Comparison of ENCODE assay signal across 15 mouse cellular contexts in the genomic region with DNA sequence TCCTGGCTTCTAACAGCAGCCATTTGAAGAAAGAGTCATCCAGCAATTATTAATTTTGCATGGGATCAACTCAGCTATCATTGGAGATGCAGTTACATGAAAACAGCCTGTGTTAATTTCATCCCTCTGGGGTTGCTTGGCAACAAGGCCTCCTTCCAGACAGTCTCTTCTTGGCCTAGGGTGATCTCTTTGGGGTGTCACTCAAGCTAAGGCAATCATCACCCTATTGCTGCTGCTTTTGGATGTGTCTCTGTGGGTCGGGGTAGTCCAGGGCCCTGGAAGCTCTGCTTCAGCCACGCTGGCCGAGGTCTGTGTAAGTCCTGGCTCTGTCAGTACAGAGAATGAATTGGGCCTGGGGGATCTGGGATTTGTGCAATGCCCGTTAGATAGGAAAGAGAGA. TPM values are rescaled to one million over a fixed set of nuclear protein-coding genes. Genes with fewer than 3 reads are reported as not detected.
DNase-seq lines count a peak whose midpoint lies in the region; ATAC-seq and TF ChIP-seq lines count a peak whose summit lies in the region.
"Had no signal": no experiment of that assay in that cellular context is flagged by ENCODE, and none has a peak within 500 bp of the region (broad histone marks: within the 10 kb centered on the region; RNA-seq: fewer than 3 reads in every experiment).

No protein-coding gene starts in this region.

- no peak overlapping the region for H3K4me3 ChIP-seq in forebrain, embryonic 13.5 days
- no peak overlapping the region for H3K4me3 ChIP-seq in forebrain, embryonic 10.5 days
- H3K4me3 ChIP-seq in neural tube, embryonic 12.5 days: no peak overlapping the region
- H3K4me3 ChIP-seq in hindbrain, embryonic 16.5 days (ENCODE audit: low read length): no peak overlapping the region
- no peak overlapping the region for H3K4me3 ChIP-seq in olfactory bulb, adult 2 months (ENCODE audit: insufficient read depth, low read depth, low read length)
- H3K4me3 ChIP-seq: limb, embryonic 15.5 days had no signal

- peaks cover 11% of the 10 kb centered on the region; the same call in 1 of the 2 replicates for H3K4me1 ChIP-seq in forebrain, embryonic 13.5 days
- H3K4me1 ChIP-seq in forebrain, embryonic 10.5 days: peaks cover 14% of the 10 kb centered on the region; the same call in 1 of the 2 replicates
- peaks cover 3% of the 10 kb centered on the region; the same call in 1 of the 2 replicates for H3K4me1 ChIP-seq in neural tube, embryonic 12.5 days
- H3K4me1 ChIP-seq in hindbrain, embryonic 16.5 days (ENCODE audit: control insufficient read depth, insufficient read depth, low read depth, low read length): peaks cover 10% of the 10 kb centered on the region
- peaks cover 13% of the 10 kb centered on the region for H3K4me1 ChIP-seq in olfactory bulb, adult 2 months (ENCODE audit: control insufficient read depth, insufficient read depth, low read length)

- peak; percentile 61 for ATAC-seq in forebrain, embryonic 13.5 days
- ATAC-seq in neural tube, embryonic 12.5 days (ENCODE audit: low FRiP score, low read depth): peak; percentile 72; the same call in 1 of the 2 replicates
- ATAC-seq in hindbrain, embryonic 16.5 days: peak; percentile 75
- ATAC-seq: Patski had no signal

- no peaks in the 10 kb centered on the region for H3K36me3 ChIP-seq in forebrain, embryonic 13.5 days (ENCODE audit: poor library complexity, severe bottlenecking)
- H3K36me3 ChIP-seq in forebrain, embryonic 10.5 days (replicated peaks): no peaks in the 10 kb centered on the region
- no peaks in the 10 kb centered on the region for H3K36me3 ChIP-seq in neural tube, embryonic 12.5 days
- no peaks in the 10 kb centered on the region for H3K36me3 ChIP-seq in hindbrain, embryonic 16.5 days (ENCODE audit: control insufficient read depth, insufficient read depth, low read length)
- H3K36me3 ChIP-seq: limb, embryonic 15.5 days had no signal

- no peak overlapping the region for H3K9ac ChIP-seq in forebrain, embryonic 13.5 days
- no peak overlapping the region for H3K9ac ChIP-seq in neural tube, embryonic 12.5 days
- H3K9ac ChIP-seq in hindbrain, embryonic 16.5 days (ENCODE audit: low read depth, low read length): no peak overlapping the region
- H3K9ac ChIP-seq: limb, embryonic 15.5 days had no signal

- H3K27me3 ChIP-seq in forebrain, embryonic 13.5 days: no peaks in the 10 kb centered on the region
- H3K27me3 ChIP-seq in forebrain, embryonic 10.5 days (ENCODE audit: poor library complexity, severe bottlenecking): no peaks in the 10 kb centered on the region
- no peaks in the 10 kb centered on the region for H3K27me3 ChIP-seq in neural tube, embryonic 12.5 days (replicated peaks)
- H3K27me3 ChIP-seq in hindbrain, embryonic 16.5 days (replicated peaks; ENCODE audit: control insufficient read depth, insufficient read depth, low read length): no peaks in the 10 kb centered on the region
- H3K27me3 ChIP-seq: limb, embryonic 15.5 days; Patski had no signal

- WGBS in forebrain, embryonic 13.5 days: 73% methylated on average over 4 of the region's 4 CpGs
- 82% methylated on average over 4 of the region's 4 CpGs for WGBS in forebrain, embryonic 10.5 days
- WGBS in neural tube, embryonic 12.5 days: 65% methylated on average over 4 of the region's 4 CpGs
- 51% methylated on average over 4 of the region's 4 CpGs for WGBS in hindbrain, embryonic 16.5 days
- 59% methylated on average over 4 of the region's 4 CpGs for WGBS in olfactory bulb, adult 2 months

- no peak overlapping the region for H3K4me2 ChIP-seq in forebrain, embryonic 13.5 days
- H3K4me2 ChIP-seq in neural tube, embryonic 12.5 days (replicated peaks): no peak overlapping the region
- H3K4me2 ChIP-seq in hindbrain, embryonic 16.5 days (ENCODE audit: low read length): no peak overlapping the region
- H3K4me2 ChIP-seq: limb, embryonic 15.5 days had no signal

- no peak for TF ChIP-seq CTCF in olfactory bulb, adult 2 months (IDR thresholded peaks at IDR 0.05; ENCODE audit: insufficient read depth, low read depth, low read length)

- DNase-seq in forebrain, embryonic 10.5 days (ENCODE audit: extremely low spot score, low spot score): no peak
- DNase-seq in neural tube, embryonic 10.5 days (ENCODE audit: extremely low spot score, low spot score): no peak
- no peak for DNase-seq in heart, adult 8-10 months (ENCODE audit: low spot score)
- DNase-seq in spleen, adult 18-20 months: no peak
- DNase-seq: heart, adult 18-20 months; layer of hippocampus, adult 9-11 months; lung, adult 18-20 months; lung, postnatal 36 days had no signal

- peak overlapping the region; percentile 40 for H3K27ac ChIP-seq in forebrain, embryonic 13.5 days
- H3K27ac ChIP-seq in forebrain, embryonic 10.5 days: no peak overlapping the region
- H3K27ac ChIP-seq in neural tube, embryonic 12.5 days: no peak overlapping the region
- H3K27ac ChIP-seq in hindbrain, embryonic 16.5 days (ENCODE audit: low read depth, low read length): no peak overlapping the region
- peak overlapping the region; percentile 55; the same call in 1 of the 2 replicates for H3K27ac ChIP-seq in olfactory bulb, adult 2 months (ENCODE audit: insufficient read depth, low read depth, low read length)
- H3K27ac ChIP-seq: kidney, postnatal 0 days had no signal

- no peak for TF ChIP-seq POLR2A in olfactory bulb, adult 2 months (IDR thresholded peaks at IDR 0.05; ENCODE audit: insufficient read depth, low read depth, low read length)

- H3K9me3 ChIP-seq in forebrain, embryonic 13.5 days (replicated peaks): no peaks in the 10 kb centered on the region
- H3K9me3 ChIP-seq in forebrain, embryonic 10.5 days: no peaks in the 10 kb centered on the region
- no peaks in the 10 kb centered on the region for H3K9me3 ChIP-seq in neural tube, embryonic 12.5 days
- H3K9me3 ChIP-seq in hindbrain, embryonic 16.5 days (ENCODE audit: control insufficient read depth, low read length): no peaks in the 10 kb centered on the region
- H3K9me3 ChIP-seq: limb, embryonic 15.5 days had no signal

RNA-seq across cellular contexts. Expression of a gene that starts 14.5 kb away (rescaled TPM):
- polyA plus RNA-seq in forebrain, embryonic 13.5 days (2015; fragmentation: Nextera tagmentation; extraction: Ambion mirVana): 2.0 and 2.2 TPM in 2 replicates
- polyA plus RNA-seq in forebrain, embryonic 10.5 days (2016; fragmentation: Nextera tagmentation; extraction: Ambion mirVana): 1.6 and 1.7 TPM in 2 replicates
- polyA plus RNA-seq in neural tube, embryonic 12.5 days (2016; fragmentation: Nextera tagmentation; extraction: Ambion mirVana): 2.2 and 3.0 TPM in 2 replicates
- polyA plus RNA-seq in hindbrain, embryonic 16.5 days (2015; fragmentation: Nextera tagmentation; extraction: Ambion mirVana): 2.1 and 2.7 TPM in 2 replicates
- not detected in 2 replicates for polyA plus RNA-seq in olfactory bulb, adult 2 months (2012; ENCODE audit: insufficient read depth, insufficient read length, low replicate concordance, missing spikeins)
- total RNA-seq in heart, adult 8-10 months (2022): 1 to 10 TPM; 3.0 to 9.4 (median 6.9) TPM

Comparison
In these comparisons a context has a peak if more than half of its experiments do, and no peak if none do; other contexts are left out.
1. H3K27ac ChIP-seq: peak in forebrain, embryonic 13.5 days (single experiment) and olfactory bulb, adult 2 months (single experiment); none in forebrain, embryonic 10.5 days (single experiment), neural tube, embryonic 12.5 days (single experiment) and hindbrain, embryonic 16.5 days (single experiment).
2. Peak in every context shown above with its lines, with median percentiles within 50 percentile points of each other: ATAC-seq.